Comparison of ENCODE assay signal across 9 mouse cellular contexts in the genomic region with DNA sequence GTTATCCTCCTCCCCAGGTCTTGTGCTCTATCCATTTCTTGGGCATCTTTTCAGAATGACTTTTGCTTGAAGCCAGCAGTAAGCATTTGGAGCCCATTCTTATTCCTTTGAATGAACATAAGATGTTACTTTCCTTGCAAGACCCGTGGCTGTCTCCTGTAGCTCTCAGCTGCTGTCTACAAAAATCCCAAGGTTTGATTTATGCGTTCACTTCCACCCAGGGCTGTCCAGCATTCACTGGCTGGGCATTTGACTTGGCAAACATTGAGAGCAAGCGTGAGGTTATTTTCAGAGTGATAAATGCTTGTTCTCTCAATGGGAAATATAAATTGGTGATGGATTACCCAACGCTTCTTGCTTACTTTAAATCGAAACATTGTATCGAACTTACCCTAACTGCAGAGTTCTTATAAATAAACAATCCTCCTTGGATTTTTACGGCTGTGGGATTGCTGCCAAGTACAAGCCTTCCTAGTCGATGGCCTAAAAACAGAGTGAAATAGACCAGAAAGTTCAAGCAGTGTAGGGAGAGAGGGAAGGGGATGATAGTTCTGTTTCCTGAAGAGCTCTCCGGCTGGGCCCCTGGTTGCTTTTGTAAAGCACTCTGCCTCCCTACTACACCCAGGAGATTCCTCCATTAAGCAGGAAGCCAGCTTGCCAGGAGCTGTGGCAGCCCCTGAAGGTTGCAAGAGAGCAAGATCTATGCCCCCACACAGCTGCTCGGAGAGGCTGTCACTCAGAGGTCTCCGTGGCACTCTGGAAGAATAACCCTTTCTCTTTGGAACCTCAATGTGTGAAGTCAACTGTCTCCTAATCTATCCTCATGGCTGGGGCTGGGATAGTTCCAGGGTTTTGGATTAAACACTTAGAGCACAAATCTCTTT.
A peak's percentile ranks its signal among the peaks of the same experiment; 100 is the strongest.
DNase-seq lines count a peak whose midpoint lies in the region; ATAC-seq lines count a peak whose summit lies in the region.
"Had no signal": no experiment of that assay in that cellular context is flagged by ENCODE, and none has a peak within 500 bp of the region (broad histone marks: within the 10 kb centered on the region; RNA-seq: fewer than 3 reads in every experiment).

No protein-coding gene starts in this region.

- H3K27ac ChIP-seq in forebrain, embryonic 11.5 days (ENCODE audit: low read depth, low read length), result peak overlapping the region; percentile 58; the same call in 1 of the 2 replicates
- 0 out of 2 replicates have a peak overlapping the region, but pooled peaks have one; percentile 12 for H3K27ac ChIP-seq in midbrain, embryonic 16.5 days (ENCODE audit: low read length)

- peak; percentile 20 to 29 for DNase-seq in cerebellum, postnatal 10 days
- no peak for DNase-seq in cerebellum, adult 11-12 months
- DNase-seq in forebrain, embryonic 11.5 days (ENCODE audit: low spot score), result no peak
- peak; percentile 37 to 40 for DNase-seq in kidney, adult 8-10 months
- DNase-seq in thymus, postnatal 10 days (ENCODE audit: low spot score in 2 of 2), result no peak
- DNase-seq in adrenal gland, postnatal 25 days, result no peak
- DNase-seq in right cerebral cortex, postnatal 25 days, result no peak
- DNase-seq: cerebellum, postnatal 36 days had no signal

- no peak overlapping the region for H3K4me3 ChIP-seq in forebrain, embryonic 11.5 days (ENCODE audit: low read depth, low read length)
- no peak overlapping the region for H3K4me3 ChIP-seq in midbrain, embryonic 16.5 days (ENCODE audit: low read depth, low read length)

- 39% methylated on average over 11 of the region's 11 CpGs for WGBS in forebrain, embryonic 11.5 days
- 31% methylated on average over 11 of the region's 11 CpGs for WGBS in midbrain, embryonic 16.5 days

- peak; percentile 85 for ATAC-seq in forebrain, embryonic 11.5 days (replicated peaks; ENCODE audit: low FRiP score)
- peak; percentile 81 for ATAC-seq in midbrain, embryonic 16.5 days

- peak overlapping the region; percentile 3; the same call in 1 of the 2 replicates for H3K9ac ChIP-seq in forebrain, embryonic 11.5 days (ENCODE audit: low read length)
- no peak overlapping the region for H3K9ac ChIP-seq in midbrain, embryonic 16.5 days (ENCODE audit: low read depth, low read length)

- H3K4me1 ChIP-seq in forebrain, embryonic 11.5 days (replicated peaks; ENCODE audit: control insufficient read depth, insufficient read depth, low read length), result peaks cover 10% of the 10 kb centered on the region; the same call in 1 of the 2 replicates
- peaks cover 10% of the 10 kb centered on the region; the same call in 1 of the 2 replicates for H3K4me1 ChIP-seq in midbrain, embryonic 16.5 days (ENCODE audit: control insufficient read depth, insufficient read depth, low read length)

- H3K9me3 ChIP-seq in forebrain, embryonic 11.5 days (ENCODE audit: control insufficient read depth, low read length), result no peaks in the 10 kb centered on the region
- H3K9me3 ChIP-seq in midbrain, embryonic 16.5 days (replicated peaks; ENCODE audit: control insufficient read depth, low read length, poor library complexity, severe bottlenecking), result no peaks in the 10 kb centered on the region

- H3K36me3 ChIP-seq in forebrain, embryonic 11.5 days (ENCODE audit: control insufficient read depth, insufficient read depth, low read length), result no peaks in the 10 kb centered on the region
- no peaks in the 10 kb centered on the region for H3K36me3 ChIP-seq in midbrain, embryonic 16.5 days (ENCODE audit: control insufficient read depth, insufficient read depth, low read length)

- H3K27me3 ChIP-seq in forebrain, embryonic 11.5 days (ENCODE audit: control insufficient read depth, insufficient read depth, low read length), result 0 out of 2 replicates have a peak, but pooled peaks cover 2% of the 10 kb centered on the region
- H3K27me3 ChIP-seq in midbrain, embryonic 16.5 days (ENCODE audit: control insufficient read depth, insufficient read depth, low read depth, low read length), result no peaks in the 10 kb centered on the region

- no peak overlapping the region for H3K4me2 ChIP-seq in forebrain, embryonic 11.5 days (ENCODE audit: low read depth, low read length, severe bottlenecking)
- H3K4me2 ChIP-seq in midbrain, embryonic 16.5 days (ENCODE audit: low read length), result no peak overlapping the region

Comparison
In these comparisons a context has a peak if more than half of its experiments do, and no peak if none do; other contexts are left out.
1. DNase-seq: peak in cerebellum, postnatal 10 days (2 of 2) and kidney, adult 8-10 months (2 of 2); none in cerebellum, adult 11-12 months (single experiment), forebrain, embryonic 11.5 days (single experiment), thymus, postnatal 10 days (0 of 2), adrenal gland, postnatal 25 days (single experiment) and right cerebral cortex, postnatal 25 days (single experiment).